Mouse (Mus musculus) kidney, postnatal 0 days (tissue): Measurements from ENCODE around the gene Slc22a16. TPM values are rescaled to one million over a fixed set of nuclear protein-coding genes. Genes with fewer than 3 reads are reported as not detected.

Experiments
- ATAC-seq: fragments of 200-750 bp; cut with Nextera tagmentation; replicated peaks from 2 replicates; pipeline ENCODE4 v1.8.0; 2017; ENCODE audit warnings: low read depth, moderate number of reproducible peaks, moderate TSS enrichment, moderate library complexity; ENCODE audit not compliant: low FRiP score
- DNase-seq: peaks from one replicate; pipeline ENCODE4 v3.0.0-alpha.2; 2016; ENCODE audit warnings: low spot score
- H3K27ac ChIP-seq: fragments of 300-500 bp; sonication (generic); 2 replicates; pipeline ENCODE4 v1.5.1; 2014; ENCODE audit warnings: mild to moderate bottlenecking
- H3K27me3 ChIP-seq: fragments of 300-500 bp; sonication (generic); 2 replicates; pipeline ENCODE4 v1.6.1; 2014; ENCODE audit warnings: low read length, mixed read lengths; ENCODE audit not compliant: insufficient read depth
- H3K36me3 ChIP-seq: fragments of 300-500 bp; sonication (generic); 2 replicates; pipeline ENCODE4 v1.6.1; 2014; ENCODE audit warnings: low read length, mixed read lengths; ENCODE audit not compliant: insufficient read depth
- H3K4me1 ChIP-seq: fragments of 300-500 bp; sonication (generic); replicated peaks from 2 replicates; pipeline ENCODE4 v1.6.1; 2014; ENCODE audit warnings: antibody characterized with exemption, low read length, mixed read lengths; ENCODE audit not compliant: insufficient read depth
- H3K4me2 ChIP-seq: fragments of 300-500 bp; sonication (generic); 2 replicates; pipeline ENCODE4 v1.6.1; 2014; ENCODE audit warnings: mild to moderate bottlenecking, low read length, moderate library complexity, mixed read lengths
- H3K4me3 ChIP-seq: fragments of 300-500 bp; sonication (generic); replicated peaks from 2 replicates; pipeline ENCODE4 v1.5.1; 2014; ENCODE audit warnings: low read depth, low read length
- H3K9ac ChIP-seq: fragments of 300-500 bp; sonication (generic); 2 replicates; pipeline ENCODE4 v1.6.1; 2014; ENCODE audit warnings: low read depth, low read length
- H3K9me3 ChIP-seq: fragments of 300-500 bp; sonication (generic); replicated peaks from 2 replicates; pipeline ENCODE4 v1.6.1; 2016; ENCODE audit warnings: low read length, inconsistent platforms, mixed read lengths
- CTCF ChIP-seq: IDR thresholded peaks from 2 replicates; pipeline ENCODE4 v1.5.1; 2016; ENCODE audit warnings: antibody characterized with exemption, low read depth, mild to moderate bottlenecking, moderate library complexity
- WGBS: fragments of 180-500 bp; shearing (Covaris S2); extraction: QIAGEN DNeasy Blood & Tissue Kit; methylation state at CpG from one replicate; pipeline ENCODE4 v1.1.7; 2014; 5-methylcytosine and 5-hydroxymethylcytosine counted together
- polyA plus RNA-seq: library from polyadenylated mRNA; unstranded; fragments of >200 nt; fragmentation: Nextera tagmentation; extraction: Ambion mirVana; gene quantifications from 2 replicates; pipeline ENCODE4 v1.2.1, GENCODE M21; 2015

The Slc22a16 gene
- polyA plus RNA-seq, 1 experiment from 2014 or later, result not detected

- Histone ChIP-seq H3K4me2 (no peak overlapping the region), H3K36me3 (no peaks in the 10 kb centered on the region), H3K27me3 (no peaks in the 10 kb centered on the region), H3K27ac (no peak overlapping the region), H3K9ac (no peak overlapping the region), H3K4me3 (no peak overlapping the region), H3K4me1 (no peaks in the 10 kb centered on the region), H3K9me3 (no peaks in the 10 kb centered on the region)
- ATAC-seq (no peak), DNase-seq (no peak)
- TF ChIP-seq CTCF, result no peak
- 76% methylated on average over 7 of the region's 7 CpGs for WGBS
Observed at GRCm38 (mm10) chr10:40592186-40592585, 22.1 kb downstream of the Slc22a16 start.

GRCm38 (mm10) chr10:40597177-40597576 is 27.0 kb downstream of the Slc22a16 start:
- WGBS, result 88% methylated on average over 3 of the region's 3 CpGs
- no peaks in the 10 kb centered on the region for H3K4me1 ChIP-seq
- H3K27ac ChIP-seq, result no peak overlapping the region
- no peak for DNase-seq
- no peaks in the 10 kb centered on the region for H3K9me3 ChIP-seq
- ATAC-seq, result no peak
- TF ChIP-seq CTCF, result no peak
- no peaks in the 10 kb centered on the region for H3K27me3 ChIP-seq
- no peaks in the 10 kb centered on the region for H3K36me3 ChIP-seq
- no peak overlapping the region for H3K9ac ChIP-seq
- H3K4me2 ChIP-seq, result no peak overlapping the region
- no peak overlapping the region for H3K4me3 ChIP-seq

- ATAC-seq (no peak), DNase-seq (peak; percentile 16)
- H3K4me2 ChIP-seq, result no peak overlapping the region
- no peaks in the 10 kb centered on the region for H3K27me3 ChIP-seq
- no peak overlapping the region for H3K27ac ChIP-seq
- 0 out of 2 replicates have a peak, but pooled peaks cover 6% of the 10 kb centered on the region for H3K9me3 ChIP-seq
- TF ChIP-seq CTCF, result peak; percentile 44
- WGBS, result 61% methylated on average over 6 of the region's 6 CpGs
- H3K4me1 ChIP-seq, result no peaks in the 10 kb centered on the region
- H3K9ac ChIP-seq, result no peak overlapping the region
- H3K36me3 ChIP-seq, result no peaks in the 10 kb centered on the region
- H3K4me3 ChIP-seq, result no peak overlapping the region
Observed at GRCm38 (mm10) chr10:40604706-40605394, 34.7 kb downstream of the Slc22a16 start.

- H3K4me2 ChIP-seq, result no peak overlapping the region
- H3K4me1 ChIP-seq, result no peaks in the 10 kb centered on the region
- TF ChIP-seq CTCF, result peak; percentile 50; the same call in 1 of the 2 replicates
- H3K9me3 ChIP-seq, result no peaks in the 10 kb centered on the region
- no peak overlapping the region for H3K4me3 ChIP-seq
- no peaks in the 10 kb centered on the region for H3K27me3 ChIP-seq
- ATAC-seq (no peak), DNase-seq (peak; percentile 24)
- no peak overlapping the region for H3K27ac ChIP-seq
- H3K9ac ChIP-seq, result no peak overlapping the region
- H3K36me3 ChIP-seq, result no peaks in the 10 kb centered on the region
Observed at GRCm38 (mm10) chr10:40617973-40618372, 47.8 kb downstream of the Slc22a16 start.

GRCm38 (mm10) chr10:40619760-40620159 is 49.6 kb downstream of the Slc22a16 start:
- ATAC-seq (no peak), DNase-seq (no peak)
- 83% methylated on average over 1 of the region's 1 CpGs for WGBS
- Histone ChIP-seq H3K27ac (no peak overlapping the region), H3K9ac (no peak overlapping the region), H3K36me3 (no peaks in the 10 kb centered on the region), H3K27me3 (no peaks in the 10 kb centered on the region), H3K4me3 (no peak overlapping the region), H3K4me2 (no peak overlapping the region), H3K9me3 (no peaks in the 10 kb centered on the region), H3K4me1 (no peaks in the 10 kb centered on the region)
- no peak for TF ChIP-seq CTCF

- no peak overlapping the region for H3K9ac ChIP-seq
- ATAC-seq (no peak), DNase-seq (no peak)
- WGBS, result 81% methylated on average over 7 of the region's 7 CpGs
- no peak overlapping the region for H3K27ac ChIP-seq
- no peak overlapping the region for H3K4me2 ChIP-seq
- no peaks in the 10 kb centered on the region for H3K27me3 ChIP-seq
- no peaks in the 10 kb centered on the region for H3K9me3 ChIP-seq
- TF ChIP-seq CTCF, result peak; percentile 74
- H3K36me3 ChIP-seq, result no peaks in the 10 kb centered on the region
- no peak overlapping the region for H3K4me3 ChIP-seq
- no peaks in the 10 kb centered on the region for H3K4me1 ChIP-seq
Observed at GRCm38 (mm10) chr10:40629140-40629539, 59.0 kb downstream of the Slc22a16 start.
